Mouse (Mus musculus) frontal cortex, postnatal 25 days (tissue): ENCODE measurements around the gene Btbd17.

Source experiments
- DNase-seq, 2 experiments: peaks; one replicate each; pipeline ENCODE4 v3.0.0; 2022; ENCODE audit warnings: low spot score in 2 of 2

Btbd17 gene

GRCm38 (mm10) chr11:114764820-114765818 lies 30.6 kb downstream of the Btbd17 start, which contains the start of gene Kif19a:
Gene Kif19a (plus strand): TSS chr11:114765388.
- DNase-seq, result no peak

- DNase-seq, result no peak
Observed at GRCm38 (mm10) chr11:114747564-114748138, 48.1 kb downstream of the Btbd17 start.

DNA sequence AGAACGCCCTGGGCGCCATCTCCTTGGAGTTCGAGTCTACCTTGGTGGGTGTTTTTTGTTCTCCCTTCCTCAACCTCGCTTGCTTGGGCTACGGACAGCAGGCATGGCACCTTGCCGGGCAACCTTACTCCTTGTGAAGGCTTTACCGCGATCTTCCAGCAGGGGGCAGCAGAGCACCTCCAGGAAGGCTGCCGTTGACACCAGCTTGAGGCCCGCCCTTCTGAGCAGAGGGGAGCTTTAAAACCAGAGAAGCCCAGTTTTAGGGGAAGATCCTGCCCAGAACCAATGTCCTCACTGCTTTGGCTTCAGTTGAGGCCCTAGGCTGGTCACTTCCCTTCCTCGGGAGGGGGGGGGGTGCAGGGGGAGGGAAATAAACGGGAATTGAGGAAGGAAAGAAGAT lies 50.6 kb downstream of the Btbd17 start:
- peak; percentile 96 for DNase-seq

- no peak for DNase-seq
Observed at GRCm38 (mm10) chr11:114741451-114741850, 54.3 kb downstream of the Btbd17 start.
